Mouse (Mus musculus) limb, embryonic 10.5 days (tissue): ENCODE results near the gene Mcidas. TPM values are rescaled to one million over a fixed set of nuclear protein-coding genes. Genes with fewer than 3 reads are reported as not detected.
A peak's percentile ranks its signal among the peaks of the same experiment; 100 is the strongest.
"Not testable (repeated sequence)": the region's sequence is repeated elsewhere in the genome, so short reads cannot be mapped to it uniquely, and the experiment has no call there.

Experiments used
- DNase-seq: peaks from one replicate; pipeline ENCODE4 v3.0.0-alpha.2; 2017; ENCODE audit warnings: low spot score
- H3K27ac ChIP-seq: fragments of 300-500 bp; sonication (generic); 2 replicates; pipeline ENCODE4 v1.5.1; 2016; ENCODE audit warnings: mild to moderate bottlenecking
- H3K27me3 ChIP-seq: fragments of 300-500 bp; sonication (generic); 2 replicates; pipeline ENCODE4 v1.6.1; 2016; ENCODE audit warnings: low read depth, mild to moderate bottlenecking; ENCODE audit not compliant: poor library complexity, severe bottlenecking
- H3K36me3 ChIP-seq: fragments of 300-500 bp; sonication (generic); 2 replicates; pipeline ENCODE4 v1.6.1; 2016; ENCODE audit warnings: mild to moderate bottlenecking, moderate library complexity
- H3K4me1 ChIP-seq: fragments of 300-500 bp; sonication (generic); 2 replicates; pipeline ENCODE4 v1.6.1; 2016
- H3K4me3 ChIP-seq: fragments of 300-500 bp; sonication (generic); 2 replicates; pipeline ENCODE4 v1.5.1; 2016; ENCODE audit warnings: mild to moderate bottlenecking, moderate library complexity
- H3K9me3 ChIP-seq: fragments of 300-500 bp; sonication (generic); replicated peaks from 2 replicates; pipeline ENCODE4 v1.6.1; 2016; ENCODE audit warnings: mild to moderate bottlenecking
- WGBS: fragments of 180-500 bp; shearing (Covaris S2); methylation state at CpG from one replicate; pipeline ENCODE4 v1.1.7; 2016; 5-methylcytosine and 5-hydroxymethylcytosine counted together
- polyA plus RNA-seq: library from polyadenylated mRNA; unstranded; fragments of >200 nt; fragmentation: Nextera tagmentation; extraction: Ambion mirVana; gene quantifications from 2 replicates; pipeline ENCODE4 v1.2.1, GENCODE M21; 2016

The Mcidas gene
- polyA plus RNA-seq, 1 experiment from 2014 or later = not detected

GRCm38 (mm10) chr13:112989541-112989940 lies 4.1 kb upstream of the Mcidas start:
- peaks cover 67% of the 10 kb centered on the region for H3K4me1 ChIP-seq
- no peaks in the 10 kb centered on the region for H3K36me3 ChIP-seq
- DNase-seq = peak; percentile 63
- H3K9me3 ChIP-seq = no peaks in the 10 kb centered on the region
- 2% methylated on average over 23 of the region's 23 CpGs for WGBS
- peak overlapping the region; percentile 30 for H3K4me3 ChIP-seq
- H3K27ac ChIP-seq = no peak overlapping the region
- H3K27me3 ChIP-seq = peaks cover 96% of the 10 kb centered on the region

- H3K9me3 ChIP-seq = no peaks in the 10 kb centered on the region
- no peak overlapping the region for H3K27ac ChIP-seq
- DNase-seq = no peak
- H3K27me3 ChIP-seq = peaks cover 98% of the 10 kb centered on the region
- peaks cover 67% of the 10 kb centered on the region for H3K4me1 ChIP-seq
- H3K4me3 ChIP-seq = no peak overlapping the region
- WGBS = 15% methylated on average over 4 of the region's 4 CpGs
- H3K36me3 ChIP-seq = no peaks in the 10 kb centered on the region
Measured at GRCm38 (mm10) chr13:112990346-112990745, 3.3 kb upstream of the Mcidas start.

GRCm38 (mm10) chr13:112994191-112994590 lies 546 bp downstream of the Mcidas start:
- peak overlapping the region; percentile 56 for H3K4me3 ChIP-seq

GRCm38 (mm10) chr13:112996407-112996806 lies 2.8 kb downstream of the Mcidas start:
- H3K4me1 ChIP-seq = peaks cover 23% of the 10 kb centered on the region
- WGBS = 72% methylated on average over 4 of the region's 4 CpGs
- DNase-seq = no peak
- no peaks in the 10 kb centered on the region for H3K9me3 ChIP-seq
- no peaks in the 10 kb centered on the region for H3K36me3 ChIP-seq
- H3K27ac ChIP-seq = no peak overlapping the region
- H3K4me3 ChIP-seq = no peak overlapping the region
- H3K27me3 ChIP-seq = peaks cover 96% of the 10 kb centered on the region

More at GRCm38 (mm10) chr13:112994191-112994590, 546 bp downstream of the Mcidas start:
- H3K27me3 ChIP-seq = peaks cover 98% of the 10 kb centered on the region
- H3K4me1 ChIP-seq = peaks cover 38% of the 10 kb centered on the region
- peak; percentile 71 for DNase-seq
- no peak overlapping the region for H3K27ac ChIP-seq
- H3K36me3 ChIP-seq = no peaks in the 10 kb centered on the region
- H3K9me3 ChIP-seq = no peaks in the 10 kb centered on the region
- under 1% methylated on average over 25 of the region's 25 CpGs for WGBS

- H3K9me3 ChIP-seq = no peaks in the 10 kb centered on the region
- no peak for DNase-seq
- H3K27ac ChIP-seq = no peak overlapping the region
- 65% methylated on average over 6 of the region's 6 CpGs for WGBS
- H3K4me1 ChIP-seq = peaks cover 23% of the 10 kb centered on the region
- H3K4me3 ChIP-seq = no peak overlapping the region
- H3K36me3 ChIP-seq = no peaks in the 10 kb centered on the region
- peaks cover 88% of the 10 kb centered on the region for H3K27me3 ChIP-seq
Measured at GRCm38 (mm10) chr13:112997369-112997768, 3.7 kb downstream of the Mcidas start.

- no peaks in the 10 kb centered on the region for H3K36me3 ChIP-seq
- H3K9me3 ChIP-seq = no peaks in the 10 kb centered on the region
- peaks cover 17% of the 10 kb centered on the region for H3K4me1 ChIP-seq
- H3K4me3 ChIP-seq = peak overlapping the region; percentile 49
- WGBS = under 1% methylated on average over 46 of the region's 46 CpGs
- H3K27ac ChIP-seq = peak overlapping the region; percentile 6; the same call in 1 of the 2 replicates
- peaks cover 75% of the 10 kb centered on the region for H3K27me3 ChIP-seq
- DNase-seq = peak; percentile 67
Measured at GRCm38 (mm10) chr13:112998427-112999201, 5.0 kb downstream of the Mcidas start.

GRCm38 (mm10) chr13:113000090-113000489 lies 6.4 kb downstream of the Mcidas start:
- no peak overlapping the region for H3K27ac ChIP-seq
- H3K4me1 ChIP-seq = peaks cover 9% of the 10 kb centered on the region
- no peaks in the 10 kb centered on the region for H3K9me3 ChIP-seq
- peak; percentile 19 for DNase-seq
- H3K4me3 ChIP-seq = no peak overlapping the region
- H3K36me3 ChIP-seq = no peaks in the 10 kb centered on the region
- 87% methylated on average over 3 of the region's 3 CpGs for WGBS
- H3K27me3 ChIP-seq = peaks cover 61% of the 10 kb centered on the region

GRCm38 (mm10) chr13:113000576-113001318 lies 7.1 kb downstream of the Mcidas start:
- H3K27me3 ChIP-seq = peaks cover 54% of the 10 kb centered on the region
- WGBS = 69% methylated on average over 9 of the region's 9 CpGs
- DNase-seq = peak; percentile 29

GRCm38 (mm10) chr13:113012683-113013082 lies 19.0 kb downstream of the Mcidas start:
- DNase-seq = no peak
- WGBS = 87% methylated on average over 6 of the region's 6 CpGs
- H3K27me3 ChIP-seq = no peaks in the 10 kb centered on the region
- no peak overlapping the region for H3K27ac ChIP-seq
- H3K4me3 ChIP-seq = no peak overlapping the region
- H3K36me3 ChIP-seq = no peaks in the 10 kb centered on the region
- no peaks in the 10 kb centered on the region for H3K9me3 ChIP-seq
- H3K4me1 ChIP-seq = no peaks in the 10 kb centered on the region

More at GRCm38 (mm10) chr13:113000576-113001318, 7.1 kb downstream of the Mcidas start:
- Histone ChIP-seq H3K36me3 (no peaks in the 10 kb centered on the region), H3K4me3 (no peak overlapping the region), H3K9me3 (no peaks in the 10 kb centered on the region), H3K27ac (no peak overlapping the region), H3K4me1 (peaks cover 9% of the 10 kb centered on the region)

GRCm38 (mm10) chr13:113013174-113013953 lies 19.7 kb downstream of the Mcidas start:
- H3K4me1 ChIP-seq, H3K27me3 ChIP-seq, H3K9me3 ChIP-seq, H3K4me3 ChIP-seq, H3K36me3 ChIP-seq, DNase-seq, H3K27ac ChIP-seq: not testable (repeated sequence)
- 55% methylated on average over 20 of the region's 20 CpGs for WGBS

GRCm38 (mm10) chr13:113021521-113021920 lies 27.9 kb downstream of the Mcidas start:
- Histone ChIP-seq H3K9me3 (no peaks in the 10 kb centered on the region), H3K27ac (no peak overlapping the region), H3K4me1 (peaks cover 7% of the 10 kb centered on the region), H3K36me3 (no peaks in the 10 kb centered on the region), H3K4me3 (no peak overlapping the region), H3K27me3 (no peaks in the 10 kb centered on the region; the same call in 1 of the 2 replicates)
- 88% methylated on average over 2 of the region's 2 CpGs for WGBS
- DNase-seq = no peak

- H3K4me3 ChIP-seq = no peak overlapping the region
- no peaks in the 10 kb centered on the region for H3K36me3 ChIP-seq
- H3K4me1 ChIP-seq = peaks cover 7% of the 10 kb centered on the region
- no peaks in the 10 kb centered on the region; the same call in 1 of the 2 replicates for H3K27me3 ChIP-seq
- no peak for DNase-seq
- WGBS = 76% methylated on average over 8 of the region's 8 CpGs
- no peak overlapping the region for H3K27ac ChIP-seq
- H3K9me3 ChIP-seq = no peaks in the 10 kb centered on the region
Measured at GRCm38 (mm10) chr13:113022467-113022866, 28.8 kb downstream of the Mcidas start.
